Mouse (Mus musculus): ENCODE measurements around the gene Dync1li1. TPM values are rescaled to one million over a fixed set of nuclear protein-coding genes. Genes with fewer than 3 reads are reported as not detected.
"Not testable (repeated sequence)": the region's sequence is repeated elsewhere in the genome, so short reads cannot be mapped to it uniquely, and the experiment has no call there.

Dync1li1 gene
- polyA plus RNA-seq (2015; fragmentation: Nextera tagmentation; extraction: Ambion mirVana): 51.3 and 60.3 TPM in 2 replicates

- Histone ChIP-seq H3K4me3 (peak within 1 kb of the TSS; percentile 79), H3K9ac (peak within 1 kb of the TSS; percentile 86), H3K4me1 (peaks cover 21% of the 10 kb centered on the region), H3K27me3 (no peaks in the 10 kb centered on the region), H3K4me2 (peak within 1 kb of the TSS; percentile 78), H3K9me3 (no peaks in the 10 kb centered on the region), H3K27ac (peak within 1 kb of the TSS; percentile 79), H3K36me3 (peaks cover 13% of the 10 kb centered on the region)
- WGBS: under 1% methylated on average over 55 of the region's 57 CpGs
- peak; percentile 98 for ATAC-seq (ENCODE audit: borderline replicate concordance, extremely low read depth, low FRiP score, low TSS enrichment)
Observed at GRCm38 (mm10) chr9:114688252-114688952, at the start of gene Dync1li1. Gene Dync1li1, plus strand, starts transcription at chr9:114688790.

DNA sequence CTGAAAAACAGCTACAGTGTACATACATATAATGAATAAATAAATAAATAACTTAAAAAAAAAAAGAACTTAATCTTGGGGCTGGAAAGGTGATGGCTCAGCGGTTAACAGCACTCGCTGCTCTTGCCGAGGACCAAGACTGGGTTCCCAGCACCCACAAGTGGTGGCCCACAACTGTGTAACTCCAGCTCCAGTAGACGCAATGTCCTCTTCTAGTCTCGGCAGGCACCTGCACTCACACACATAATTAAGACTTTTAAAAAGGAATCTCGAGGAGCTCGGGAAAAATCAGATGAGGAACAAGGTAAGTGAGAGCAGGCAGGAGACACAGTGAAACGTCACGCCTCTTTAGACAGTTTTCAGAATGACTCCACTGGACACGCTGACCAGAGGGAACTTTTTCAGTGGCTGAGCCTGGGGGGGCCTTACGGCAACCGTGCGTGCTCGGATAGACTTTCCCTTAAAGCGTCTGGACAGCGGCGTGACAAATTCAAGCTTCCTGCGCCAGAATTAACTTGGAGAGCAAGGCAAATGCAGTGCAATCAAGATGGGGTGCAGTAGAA is 49.3 kb upstream of the Dync1li1 start:
- H3K4me3 ChIP-seq: peak overlapping the region; percentile 79
- H3K9ac ChIP-seq: peak overlapping the region; percentile 79
- ATAC-seq (ENCODE audit: borderline replicate concordance, extremely low read depth, low FRiP score, low TSS enrichment): no peak
- H3K9me3 ChIP-seq: no peaks in the 10 kb centered on the region
- peaks cover 16% of the 10 kb centered on the region for H3K4me1 ChIP-seq
- H3K27me3 ChIP-seq: peaks cover 22% of the 10 kb centered on the region
- H3K27ac ChIP-seq: peak overlapping the region; percentile 87
- peak overlapping the region; percentile 84 for H3K4me2 ChIP-seq
- H3K36me3 ChIP-seq: no peaks in the 10 kb centered on the region
- WGBS: 9% methylated on average over 18 of the region's 18 CpGs

DNA sequence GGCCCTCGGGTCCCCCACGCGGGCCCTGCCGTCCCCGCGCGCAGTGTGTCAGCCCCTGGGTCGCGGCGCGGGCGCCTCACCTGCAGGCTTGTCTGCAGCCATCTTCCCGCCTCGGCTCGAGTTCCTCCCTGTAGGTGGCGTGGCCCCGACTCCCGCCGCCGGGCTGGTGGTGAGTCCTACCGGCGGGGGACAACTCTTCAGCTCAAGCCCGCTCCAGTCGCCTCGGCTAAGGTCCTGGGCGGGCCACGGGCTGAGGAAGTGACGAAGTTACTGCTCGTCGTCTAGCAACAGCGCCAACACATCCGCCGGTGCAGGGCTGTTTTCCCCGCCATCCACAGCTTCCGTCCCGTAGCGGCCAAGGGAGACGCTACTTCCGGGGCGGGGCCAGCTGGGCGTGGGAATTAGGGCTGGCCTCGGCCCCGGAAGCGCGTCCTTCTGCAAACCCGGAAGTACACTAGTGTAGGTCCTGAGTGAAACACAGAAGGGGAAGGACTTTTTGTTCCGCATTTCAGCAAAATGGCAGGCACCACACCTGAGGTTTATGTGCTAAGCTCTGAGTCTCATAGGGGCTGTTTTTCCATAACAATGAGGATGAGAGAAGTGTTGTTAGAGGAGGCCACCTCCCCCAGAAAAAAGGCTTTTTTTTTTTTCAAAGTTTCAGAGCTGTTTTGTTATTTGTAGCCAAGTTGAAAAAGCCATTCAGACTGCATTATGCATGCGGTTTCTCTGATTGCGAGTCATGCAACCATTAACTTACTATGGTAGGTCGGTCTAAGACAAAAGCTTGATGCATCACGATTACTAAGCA is 48.5 kb upstream of the Dync1li1 start, which contains the start of gene Cnot10:
Gene Cnot10 (minus strand): TSS at position 346 of the 808 bp plus-strand sequence.
- WGBS: 4% methylated on average over 51 of the region's 51 CpGs
- peak within 1 kb of the TSS; percentile 84 for H3K4me2 ChIP-seq
- H3K36me3 ChIP-seq: no peaks in the 10 kb centered on the region
- H3K4me3 ChIP-seq: peak within 1 kb of the TSS; percentile 79
- no peaks in the 10 kb centered on the region for H3K9me3 ChIP-seq
- H3K27me3 ChIP-seq: peaks cover 23% of the 10 kb centered on the region
- peak within 1 kb of the TSS; percentile 87 for H3K27ac ChIP-seq
- ATAC-seq (ENCODE audit: borderline replicate concordance, extremely low read depth, low FRiP score, low TSS enrichment): peak; percentile 99
- H3K9ac ChIP-seq: peak within 1 kb of the TSS; percentile 79
- H3K4me1 ChIP-seq: peaks cover 16% of the 10 kb centered on the region

- no peak overlapping the region for H3K4me3 ChIP-seq
- H3K9ac ChIP-seq: no peak overlapping the region
- no peak overlapping the region for H3K27ac ChIP-seq
- 89% methylated on average over 12 of the region's 12 CpGs for WGBS
- no peaks in the 10 kb centered on the region for H3K36me3 ChIP-seq
- H3K4me2 ChIP-seq: no peak overlapping the region
- H3K9me3 ChIP-seq: no peaks in the 10 kb centered on the region
- peaks cover 18% of the 10 kb centered on the region for H3K27me3 ChIP-seq
- no peaks in the 10 kb centered on the region for H3K4me1 ChIP-seq
- no peak for ATAC-seq (ENCODE audit: borderline replicate concordance, extremely low read depth, low FRiP score, low TSS enrichment)
Observed at GRCm38 (mm10) chr9:114646556-114647505, 41.8 kb upstream of the Dync1li1 start.

DNA sequence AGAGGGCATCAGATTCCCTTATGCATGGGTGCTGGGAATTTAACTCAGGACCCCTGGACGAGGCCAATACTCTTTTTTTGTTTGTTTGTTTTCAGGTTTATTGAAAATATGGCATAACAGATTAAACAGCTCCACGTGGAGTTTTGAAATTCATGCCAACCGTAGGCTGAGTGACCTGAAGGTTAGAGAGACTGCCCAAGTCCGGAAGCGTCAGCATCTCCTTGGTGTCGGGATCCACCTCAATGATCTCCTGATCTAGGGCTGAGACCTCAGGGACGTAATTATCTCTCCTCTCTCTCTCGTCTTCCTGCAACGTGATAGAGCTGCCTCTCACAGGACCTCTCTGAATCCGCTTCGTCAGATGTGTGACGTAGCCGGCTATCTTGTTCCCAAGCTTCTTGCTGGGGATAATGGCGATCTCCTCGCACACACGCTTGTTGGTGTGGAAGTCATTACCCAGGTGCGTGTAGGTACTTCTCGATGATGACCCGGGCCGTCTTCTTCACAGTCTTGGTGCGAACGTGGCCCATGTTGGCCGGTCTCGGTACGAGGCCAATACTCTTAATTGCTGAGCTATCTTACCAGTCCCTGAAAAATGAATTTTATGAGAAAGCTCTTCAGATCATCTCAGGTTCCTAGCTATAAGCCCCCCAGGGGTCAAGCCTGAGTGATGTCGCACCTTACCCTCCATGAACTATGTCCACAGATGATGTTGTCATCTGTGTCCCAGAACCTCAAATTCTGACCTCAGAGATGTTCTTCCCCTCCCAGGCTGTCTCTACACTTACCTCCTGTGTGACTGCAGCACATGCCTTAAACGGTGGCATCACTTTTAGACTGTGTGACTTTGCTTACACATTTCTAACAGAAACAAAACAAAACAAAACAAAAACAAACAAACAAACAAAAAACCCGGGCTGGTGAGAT is 40.8 kb upstream of the Dync1li1 start:
- H3K36me3 ChIP-seq: no peaks in the 10 kb centered on the region
- no peaks in the 10 kb centered on the region for H3K9me3 ChIP-seq
- 77% methylated on average over 28 of the region's 28 CpGs for WGBS
- H3K4me3 ChIP-seq: no peak overlapping the region
- H3K27ac ChIP-seq: no peak overlapping the region
- no peak for ATAC-seq (ENCODE audit: borderline replicate concordance, extremely low read depth, low FRiP score, low TSS enrichment)
- no peak overlapping the region for H3K4me2 ChIP-seq
- H3K9ac ChIP-seq: no peak overlapping the region
- peaks cover 17% of the 10 kb centered on the region for H3K27me3 ChIP-seq
- no peaks in the 10 kb centered on the region for H3K4me1 ChIP-seq

- WGBS: 47% methylated on average over 9 of the region's 9 CpGs
Observed at GRCm38 (mm10) chr9:114648472-114648871, 40.1 kb upstream of the Dync1li1 start.

DNA sequence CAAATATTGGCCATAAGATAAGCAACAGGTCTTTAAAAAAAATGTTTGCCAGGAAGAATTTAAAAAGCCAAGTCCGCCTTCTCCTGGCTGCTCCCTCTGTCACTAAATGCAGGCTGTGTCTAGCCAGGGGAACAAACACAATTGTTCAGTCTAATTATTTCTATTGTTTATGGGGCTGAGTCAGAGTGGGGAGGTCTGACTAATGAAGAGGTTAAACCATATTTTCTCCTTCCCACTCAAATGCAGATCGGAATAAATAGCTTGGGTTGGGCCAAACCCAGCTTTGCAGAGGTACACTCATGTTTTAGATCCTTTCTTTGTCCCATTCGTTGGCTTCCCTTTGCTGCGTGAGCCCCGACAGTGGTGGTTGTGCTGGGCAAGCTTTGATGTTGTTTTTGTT is 39.2 kb upstream of the Dync1li1 start:
- Histone ChIP-seq H3K27me3 (peaks cover under 1% of the 10 kb centered on the region; the same call in 1 of the 2 replicates), H3K9me3 (no peaks in the 10 kb centered on the region), H3K4me3 (no peak overlapping the region), H3K9ac (no peak overlapping the region), H3K36me3 (no peaks in the 10 kb centered on the region), H3K27ac (no peak overlapping the region), H3K4me2 (no peak overlapping the region), H3K4me1 (no peaks in the 10 kb centered on the region)
- no peak for ATAC-seq (ENCODE audit: borderline replicate concordance, extremely low read depth, low FRiP score, low TSS enrichment)
- WGBS: 52% methylated on average over 5 of the region's 5 CpGs

More at GRCm38 (mm10) chr9:114648472-114648871, 40.1 kb upstream of the Dync1li1 start:
- H3K4me3 ChIP-seq; H3K4me2 ChIP-seq; H3K27ac ChIP-seq; H3K9ac ChIP-seq; H3K4me1 ChIP-seq; H3K36me3 ChIP-seq; H3K9me3 ChIP-seq; H3K27me3 ChIP-seq; ATAC-seq (ENCODE audit: borderline replicate concordance, extremely low read depth, low FRiP score, low TSS enrichment): not testable (repeated sequence)

DNA sequence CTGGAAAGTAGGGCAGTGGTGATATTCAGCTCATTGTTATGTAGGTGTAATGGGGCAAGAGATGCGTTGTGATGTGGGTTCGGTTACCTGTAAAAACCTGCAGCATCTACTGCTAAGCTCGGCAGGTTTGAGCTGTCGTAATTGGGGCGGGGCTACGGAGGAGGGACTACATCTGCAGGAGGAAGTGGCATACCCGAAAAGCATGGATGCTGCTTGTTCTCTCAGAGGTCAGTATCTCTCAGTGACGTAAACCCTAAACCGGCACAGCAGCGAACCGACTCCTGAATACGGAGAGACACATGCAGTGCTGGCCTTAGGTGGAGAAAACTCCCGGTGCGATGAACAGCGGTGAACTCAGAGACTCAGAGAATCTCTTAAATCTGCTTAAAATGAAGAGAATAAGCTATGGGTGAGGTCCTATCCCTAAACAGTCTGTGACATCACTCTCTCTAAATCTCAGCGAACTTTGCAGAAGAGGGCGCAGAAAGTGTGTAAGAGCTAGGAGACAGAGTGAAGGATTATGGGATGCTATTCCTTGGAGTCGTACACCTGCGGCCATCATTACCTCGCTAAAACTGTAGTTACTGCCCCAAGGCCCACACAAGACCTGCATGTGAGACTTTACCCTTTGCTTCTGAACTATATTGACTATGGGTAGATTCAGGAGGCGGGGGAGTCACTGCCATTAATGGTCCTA is 37.5 kb upstream of the Dync1li1 start:
- H3K27ac ChIP-seq: no peak overlapping the region
- ATAC-seq (ENCODE audit: borderline replicate concordance, extremely low read depth, low FRiP score, low TSS enrichment): no peak
- no peaks in the 10 kb centered on the region for H3K36me3 ChIP-seq
- H3K4me1 ChIP-seq: no peaks in the 10 kb centered on the region
- WGBS: 53% methylated on average over 21 of the region's 21 CpGs
- H3K27me3 ChIP-seq: no peaks in the 10 kb centered on the region; the same call in 1 of the 2 replicates
- H3K9ac ChIP-seq: no peak overlapping the region
- H3K4me2 ChIP-seq: peak overlapping the region; percentile 10; the same call in 1 of the 2 replicates
- H3K4me3 ChIP-seq: no peak overlapping the region
- H3K9me3 ChIP-seq: no peaks in the 10 kb centered on the region

DNA sequence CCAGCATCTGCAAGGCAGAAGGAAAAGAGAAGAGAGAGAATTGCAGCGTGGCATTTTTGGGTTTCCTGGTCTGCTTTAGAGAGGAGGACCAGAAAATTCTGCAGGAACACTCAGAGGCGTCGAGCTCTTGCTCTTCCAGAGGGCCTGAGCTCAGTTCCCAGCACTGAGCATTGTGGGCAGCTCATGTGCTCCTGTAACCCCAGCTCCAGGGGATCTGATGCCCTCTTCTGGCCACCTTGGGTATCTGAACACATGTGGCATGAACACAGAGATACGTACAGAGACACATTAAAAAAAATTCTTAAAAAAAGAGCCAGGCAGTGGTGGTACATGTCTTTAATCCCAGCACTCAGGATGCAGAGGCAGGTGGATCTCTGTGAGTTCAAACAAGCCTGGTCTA is 33.2 kb upstream of the Dync1li1 start:
- Histone ChIP-seq H3K4me2 (no peak overlapping the region), H3K27ac (no peak overlapping the region), H3K9ac (no peak overlapping the region), H3K27me3 (no peaks in the 10 kb centered on the region; the same call in 1 of the 2 replicates), H3K9me3 (no peaks in the 10 kb centered on the region), H3K36me3 (no peaks in the 10 kb centered on the region), H3K4me3 (no peak overlapping the region), H3K4me1 (no peaks in the 10 kb centered on the region; the same call in 1 of the 2 replicates)
- WGBS: 88% methylated on average over 4 of the region's 4 CpGs
- ATAC-seq (ENCODE audit: borderline replicate concordance, extremely low read depth, low FRiP score, low TSS enrichment): no peak

GRCm38 (mm10) chr9:114656701-114657100 is 31.9 kb upstream of the Dync1li1 start:
- Histone ChIP-seq H3K4me2 (no peak overlapping the region), H3K4me1 (no peaks in the 10 kb centered on the region; the same call in 1 of the 2 replicates), H3K4me3 (no peak overlapping the region), H3K36me3 (no peaks in the 10 kb centered on the region), H3K27me3 (no peaks in the 10 kb centered on the region), H3K9ac (no peak overlapping the region), H3K9me3 (no peaks in the 10 kb centered on the region), H3K27ac (no peak overlapping the region)
- no peak for ATAC-seq (ENCODE audit: borderline replicate concordance, extremely low read depth, low FRiP score, low TSS enrichment)
- 75% methylated on average over 3 of the region's 3 CpGs for WGBS
